Mouse (Mus musculus): ENCODE results near the gene Mfsd4b5. TPM values are rescaled to one million over a fixed set of nuclear protein-coding genes. Genes with fewer than 3 reads are reported as not detected.
"Not testable (repeated sequence)": the region's sequence is repeated elsewhere in the genome, so short reads cannot be mapped to it uniquely, and the experiment has no call there.

Gene Mfsd4b5
- polyA plus RNA-seq, 1 experiment from 2014 or later, result 0.16 TPM

GRCm38 (mm10) chr10:40009591-40009990, 23.1 kb upstream of the Mfsd4b5 start:
- H3K4me2 ChIP-seq (replicated peaks; ENCODE audit: low read depth), result no peak overlapping the region
- ATAC-seq (ENCODE audit: low FRiP score, low TSS enrichment) (no peak), DNase-seq (ENCODE audit: low spot score) (no peak)
- no peaks in the 10 kb centered on the region for H3K9me3 ChIP-seq (ENCODE audit: control insufficient read depth, low read length)
- H3K4me1 ChIP-seq (replicated peaks; ENCODE audit: control insufficient read depth, insufficient read depth), result no peaks in the 10 kb centered on the region
- 78% methylated on average over 11 of the region's 11 CpGs for WGBS
- no peak overlapping the region for H3K4me3 ChIP-seq (ENCODE audit: low read depth, low read length)
- no peak overlapping the region for H3K27ac ChIP-seq (replicated peaks)
- H3K27me3 ChIP-seq (ENCODE audit: control insufficient read depth, insufficient read depth, low read length), result no peaks in the 10 kb centered on the region
- H3K36me3 ChIP-seq (ENCODE audit: control insufficient read depth, insufficient read depth, low read length), result no peaks in the 10 kb centered on the region
- H3K9ac ChIP-seq (ENCODE audit: low read length), result no peak overlapping the region
- TF ChIP-seq CTCF (IDR thresholded peaks at IDR 0.05; ENCODE audit: low read depth), result no peak
- TF ChIP-seq EP300 (optimal IDR thresholded peaks at IDR 0.05), result no peak

- not testable (repeated sequence) for H3K36me3 ChIP-seq (ENCODE audit: control insufficient read depth, insufficient read depth, low read length); H3K27me3 ChIP-seq (ENCODE audit: control insufficient read depth, insufficient read depth, low read length); H3K4me3 ChIP-seq (ENCODE audit: low read depth, low read length); DNase-seq (ENCODE audit: low spot score); ATAC-seq (ENCODE audit: low FRiP score, low TSS enrichment); H3K9me3 ChIP-seq (ENCODE audit: control insufficient read depth, low read length); H3K9ac ChIP-seq (ENCODE audit: low read length); H3K27ac ChIP-seq (replicated peaks); H3K4me2 ChIP-seq (replicated peaks; ENCODE audit: low read depth); H3K4me1 ChIP-seq (replicated peaks; ENCODE audit: control insufficient read depth, insufficient read depth)
- WGBS, result 72% methylated on average over 4 of the region's 4 CpGs
Measured at GRCm38 (mm10) chr10:40008847-40009246, 22.4 kb upstream of the Mfsd4b5 start.

GRCm38 (mm10) chr10:40007953-40008352, 21.5 kb upstream of the Mfsd4b5 start:
- no peak overlapping the region for H3K4me2 ChIP-seq (replicated peaks; ENCODE audit: low read depth)
- no peak overlapping the region for H3K4me3 ChIP-seq (ENCODE audit: low read depth, low read length)
- WGBS, result 83% methylated on average over 4 of the region's 4 CpGs
- H3K27me3 ChIP-seq (ENCODE audit: control insufficient read depth, insufficient read depth, low read length), result no peaks in the 10 kb centered on the region
- no peaks in the 10 kb centered on the region for H3K36me3 ChIP-seq (ENCODE audit: control insufficient read depth, insufficient read depth, low read length)
- ATAC-seq (ENCODE audit: low FRiP score, low TSS enrichment) (no peak), DNase-seq (ENCODE audit: low spot score) (no peak)
- H3K27ac ChIP-seq (replicated peaks), result no peak overlapping the region
- no peaks in the 10 kb centered on the region for H3K4me1 ChIP-seq (replicated peaks; ENCODE audit: control insufficient read depth, insufficient read depth)
- H3K9me3 ChIP-seq (ENCODE audit: control insufficient read depth, low read length), result no peaks in the 10 kb centered on the region
- H3K9ac ChIP-seq (ENCODE audit: low read length), result no peak overlapping the region
- TF ChIP-seq EP300 (optimal IDR thresholded peaks at IDR 0.05), result no peak
- TF ChIP-seq CTCF (IDR thresholded peaks at IDR 0.05; ENCODE audit: low read depth), result no peak

GRCm38 (mm10) chr10:40006963-40007362, 20.5 kb upstream of the Mfsd4b5 start:
- Histone ChIP-seq H3K4me1 (replicated peaks; ENCODE audit: control insufficient read depth, insufficient read depth) (no peaks in the 10 kb centered on the region), H3K4me3 (ENCODE audit: low read depth, low read length) (no peak overlapping the region), H3K4me2 (replicated peaks; ENCODE audit: low read depth) (no peak overlapping the region), H3K27ac (replicated peaks) (no peak overlapping the region), H3K27me3 (ENCODE audit: control insufficient read depth, insufficient read depth, low read length) (no peaks in the 10 kb centered on the region), H3K9ac (ENCODE audit: low read length) (no peak overlapping the region), H3K36me3 (ENCODE audit: control insufficient read depth, insufficient read depth, low read length) (no peaks in the 10 kb centered on the region), H3K9me3 (ENCODE audit: control insufficient read depth, low read length) (no peaks in the 10 kb centered on the region)
- ATAC-seq (ENCODE audit: low FRiP score, low TSS enrichment) (no peak), DNase-seq (ENCODE audit: low spot score) (peak; percentile 21)
- TF ChIP-seq CTCF (IDR thresholded peaks at IDR 0.05; ENCODE audit: low read depth) (no peak), EP300 (optimal IDR thresholded peaks at IDR 0.05) (no peak)
- 59% methylated on average over 10 of the region's 10 CpGs for WGBS

GRCm38 (mm10) chr10:40000746-40001145, 14.3 kb upstream of the Mfsd4b5 start:
- H3K4me1 ChIP-seq (replicated peaks; ENCODE audit: control insufficient read depth, insufficient read depth), result no peaks in the 10 kb centered on the region
- H3K4me3 ChIP-seq (ENCODE audit: low read depth, low read length), result no peak overlapping the region
- WGBS, result 85% methylated on average over 2 of the region's 2 CpGs
- H3K27me3 ChIP-seq (ENCODE audit: control insufficient read depth, insufficient read depth, low read length), result no peaks in the 10 kb centered on the region
- ATAC-seq (ENCODE audit: low FRiP score, low TSS enrichment) (no peak), DNase-seq (ENCODE audit: low spot score) (no peak)
- TF ChIP-seq CTCF (IDR thresholded peaks at IDR 0.05; ENCODE audit: low read depth) (no peak), EP300 (optimal IDR thresholded peaks at IDR 0.05) (no peak)
- no peak overlapping the region for H3K4me2 ChIP-seq (replicated peaks; ENCODE audit: low read depth)
- H3K9ac ChIP-seq (ENCODE audit: low read length), result no peak overlapping the region
- no peak overlapping the region for H3K27ac ChIP-seq (replicated peaks)
- H3K9me3 ChIP-seq (ENCODE audit: control insufficient read depth, low read length), result no peaks in the 10 kb centered on the region
- H3K36me3 ChIP-seq (ENCODE audit: control insufficient read depth, insufficient read depth, low read length), result no peaks in the 10 kb centered on the region

- Histone ChIP-seq H3K36me3 (ENCODE audit: control insufficient read depth, insufficient read depth, low read length) (no peaks in the 10 kb centered on the region), H3K4me2 (replicated peaks; ENCODE audit: low read depth) (no peak overlapping the region), H3K9ac (ENCODE audit: low read length) (no peak overlapping the region), H3K4me3 (ENCODE audit: low read depth, low read length) (no peak overlapping the region), H3K27ac (replicated peaks) (no peak overlapping the region), H3K27me3 (ENCODE audit: control insufficient read depth, insufficient read depth, low read length) (no peaks in the 10 kb centered on the region), H3K9me3 (ENCODE audit: control insufficient read depth, low read length) (no peaks in the 10 kb centered on the region), H3K4me1 (replicated peaks; ENCODE audit: control insufficient read depth, insufficient read depth) (no peaks in the 10 kb centered on the region)
- ATAC-seq (ENCODE audit: low FRiP score, low TSS enrichment) (no peak), DNase-seq (ENCODE audit: low spot score) (no peak)
- 43% methylated on average over 4 of the region's 4 CpGs for WGBS
- TF ChIP-seq CTCF (IDR thresholded peaks at IDR 0.05; ENCODE audit: low read depth) (no peak), EP300 (optimal IDR thresholded peaks at IDR 0.05) (no peak)
Measured at GRCm38 (mm10) chr10:39991155-39991554, 4.7 kb upstream of the Mfsd4b5 start.
